Comparison of ENCODE assay signal across 18 mouse cellular contexts in genomic region chr17:83554997-83555396, GRCm38 (mm10).
"Had no signal": no experiment of that assay in that cellular context is flagged by ENCODE, and none has a peak within 500 bp of the region (broad histone marks: within the 10 kb centered on the region; RNA-seq: fewer than 3 reads in every experiment).

No protein-coding gene starts in this region.

- H3K4me1 ChIP-seq: limb, embryonic 13.5 days; liver, embryonic 15.5 days; midbrain, embryonic 15.5 days; neural tube, embryonic 13.5 days had no signal

- H3K4me3 ChIP-seq: layer of hippocampus, adult 2 months; limb, embryonic 13.5 days; liver, embryonic 15.5 days; megakaryocyte, embryonic 14.5 days; midbrain, embryonic 15.5 days; neural tube, embryonic 13.5 days had no signal

- H3K9ac ChIP-seq: limb, embryonic 13.5 days; liver, embryonic 15.5 days; lung, embryonic 14.5 days; midbrain, embryonic 15.5 days; neural tube, embryonic 13.5 days had no signal

- H3K36me3 ChIP-seq: limb, embryonic 13.5 days; liver, embryonic 15.5 days; midbrain, embryonic 15.5 days; neural tube, embryonic 13.5 days had no signal

- DNase-seq: kidney, adult 9 months; kidney, postnatal 4 days; lung, embryonic 14.5 days; lung, postnatal 14 days; retina, postnatal 1 day; right cerebral cortex, postnatal 4 days; spleen, adult 18-20 months; thymus, adult 2 months; thymus, postnatal 25 days had no signal

- H3K4me2 ChIP-seq: limb, embryonic 13.5 days; liver, embryonic 15.5 days; lung, embryonic 14.5 days; midbrain, embryonic 11.5 days; midbrain, embryonic 15.5 days; neural tube, embryonic 13.5 days had no signal

- H3K9me3 ChIP-seq: limb, embryonic 13.5 days; liver, embryonic 15.5 days; midbrain, embryonic 15.5 days; neural tube, embryonic 13.5 days had no signal

- H3K27ac ChIP-seq: kidney, postnatal 0 days; layer of hippocampus, adult 2 months; limb, embryonic 13.5 days; liver, embryonic 15.5 days; macrophage; midbrain, embryonic 15.5 days; neural tube, embryonic 13.5 days had no signal

- ATAC-seq: midbrain, embryonic 15.5 days had no signal

- H3K27me3 ChIP-seq: limb, embryonic 13.5 days; liver, embryonic 15.5 days; megakaryocyte, embryonic 14.5 days; midbrain, embryonic 15.5 days; neural tube, embryonic 13.5 days had no signal
